Mouse (Mus musculus): ENCODE results near the gene Tcp11.

Gene Tcp11

GRCm38 (mm10) chr17:28080045-28080816 lies at the start of gene Tcp11:
Tcp11 (minus strand) TSS chr17:28080639.
- peak; percentile 77 for DNase-seq (ENCODE audit: low spot score)

GRCm38 (mm10) chr17:28129796-28130195 lies 49.4 kb upstream of the Tcp11 start:
- DNase-seq (ENCODE audit: low spot score): no peak

DNA sequence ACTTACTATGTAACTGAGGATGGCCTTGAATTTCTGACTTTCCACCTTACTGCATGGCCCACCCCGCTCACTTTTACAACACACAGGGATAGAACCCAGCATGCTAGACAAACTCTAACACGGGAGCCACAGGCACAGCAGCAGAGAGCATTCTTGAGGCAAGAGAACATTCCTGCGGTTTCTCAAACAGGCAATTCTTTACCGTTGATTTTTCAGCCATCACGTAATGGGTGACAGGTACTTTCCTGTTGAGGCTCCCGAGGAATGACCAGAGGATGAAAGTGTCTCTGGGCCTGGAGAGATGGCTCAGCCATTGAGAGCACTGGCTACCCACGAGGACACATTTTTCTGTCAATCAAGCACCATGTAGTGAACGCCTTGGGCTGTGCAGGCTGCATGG lies 43.9 kb upstream of the Tcp11 start:
- peak; percentile 19 for DNase-seq (ENCODE audit: low spot score)

DNA sequence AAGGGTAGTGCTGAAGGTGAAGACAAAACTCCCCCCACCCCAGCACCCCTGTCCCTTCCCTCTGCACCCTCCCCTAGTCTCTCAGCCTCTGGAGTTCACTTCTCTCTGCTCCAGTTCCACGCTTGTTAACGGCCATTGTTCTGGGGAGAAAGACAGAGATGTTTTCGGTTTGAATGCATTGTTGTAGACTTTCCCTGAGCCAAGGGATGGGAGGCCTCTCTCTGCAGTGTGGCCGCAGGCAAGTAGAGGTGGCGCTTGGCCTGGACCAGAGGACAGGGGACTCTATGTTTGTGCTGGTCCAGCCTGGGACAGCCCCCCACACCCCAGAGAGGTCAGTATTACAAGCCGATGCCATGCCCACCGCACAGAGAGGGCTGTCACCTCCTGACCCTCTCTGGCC lies 43.2 kb upstream of the Tcp11 start:
- peak; percentile 68 for DNase-seq (ENCODE audit: low spot score)

DNA sequence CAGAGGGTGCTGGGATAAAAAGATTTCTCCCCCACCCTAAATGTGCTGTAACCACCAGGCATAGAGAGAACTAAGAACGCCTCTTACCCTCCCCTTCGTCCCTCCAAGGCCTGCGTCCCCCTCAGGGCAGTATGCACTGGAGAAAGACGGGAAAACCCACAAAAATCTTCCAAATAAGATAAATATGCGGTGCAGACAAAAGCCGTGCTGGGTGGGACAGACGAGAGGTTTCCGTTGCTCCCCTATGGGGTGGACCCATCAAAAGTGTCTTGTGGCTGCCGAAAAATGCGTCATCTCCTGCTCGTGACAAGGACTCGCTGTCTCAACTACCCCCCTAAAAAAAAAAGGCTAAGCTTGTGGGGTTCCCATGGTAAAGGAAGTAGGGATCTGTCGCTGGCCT lies 42.5 kb upstream of the Tcp11 start:
- no peak for DNase-seq (ENCODE audit: low spot score)

DNA sequence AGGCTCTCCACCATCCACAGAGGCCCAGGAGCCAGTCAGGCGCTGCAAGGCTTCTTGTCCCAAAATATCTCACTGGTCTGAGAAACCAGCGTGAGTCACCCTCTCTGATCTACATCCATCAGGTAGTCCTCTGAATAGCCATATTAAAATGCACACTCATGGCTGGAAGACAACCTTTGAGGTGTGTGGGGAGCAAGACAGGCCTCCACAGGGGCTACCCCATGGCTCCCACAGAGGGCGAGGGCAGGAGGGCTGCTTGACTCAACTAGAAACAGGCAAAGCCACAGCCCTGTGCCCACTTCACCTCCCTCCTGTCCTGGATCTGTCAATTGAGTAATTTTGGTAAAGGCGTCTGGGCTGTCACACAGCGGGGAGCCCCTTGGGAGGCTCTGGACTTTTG lies 40.0 kb upstream of the Tcp11 start:
- DNase-seq (ENCODE audit: low spot score): no peak

DNA sequence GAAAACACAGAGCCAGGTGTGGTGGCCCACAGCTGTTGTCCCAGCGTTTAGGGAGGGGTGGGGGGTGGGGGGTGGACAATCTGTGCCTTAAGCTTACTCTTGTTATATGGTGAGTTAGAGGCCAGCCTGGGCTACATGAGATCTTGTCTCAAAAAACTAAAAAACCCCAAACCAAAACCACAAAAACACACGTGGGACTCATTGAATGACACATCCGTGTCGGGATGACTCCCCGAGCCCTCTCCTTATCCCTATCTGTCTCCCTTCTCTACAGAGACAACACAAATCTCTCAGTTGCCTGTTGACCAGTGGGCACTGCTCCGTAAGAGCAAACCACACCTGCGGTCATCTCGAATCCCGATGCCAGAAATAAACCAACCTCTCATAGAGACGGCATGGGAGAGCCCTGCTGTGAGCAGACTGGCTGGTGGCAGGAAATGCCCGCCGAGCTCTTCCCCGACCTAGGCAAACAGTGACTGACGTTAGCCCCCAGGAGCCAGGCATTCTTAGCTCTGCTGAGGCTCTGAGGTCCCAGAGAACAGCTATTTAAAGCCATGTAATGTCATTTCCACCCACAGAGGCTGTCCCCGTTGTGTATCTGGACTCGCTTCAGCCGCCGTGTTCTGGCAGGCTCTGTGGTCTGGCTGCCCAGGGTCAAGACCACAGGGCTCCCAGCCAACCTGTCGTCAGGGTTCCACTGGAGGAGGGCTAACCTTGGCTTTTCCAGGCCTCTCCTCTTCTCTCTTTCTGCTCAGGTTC lies 37.2 kb upstream of the Tcp11 start:
- DNase-seq (ENCODE audit: low spot score): no peak

GRCm38 (mm10) chr17:28116335-28116734 lies 35.9 kb upstream of the Tcp11 start:
- DNase-seq (ENCODE audit: low spot score): no peak

DNA sequence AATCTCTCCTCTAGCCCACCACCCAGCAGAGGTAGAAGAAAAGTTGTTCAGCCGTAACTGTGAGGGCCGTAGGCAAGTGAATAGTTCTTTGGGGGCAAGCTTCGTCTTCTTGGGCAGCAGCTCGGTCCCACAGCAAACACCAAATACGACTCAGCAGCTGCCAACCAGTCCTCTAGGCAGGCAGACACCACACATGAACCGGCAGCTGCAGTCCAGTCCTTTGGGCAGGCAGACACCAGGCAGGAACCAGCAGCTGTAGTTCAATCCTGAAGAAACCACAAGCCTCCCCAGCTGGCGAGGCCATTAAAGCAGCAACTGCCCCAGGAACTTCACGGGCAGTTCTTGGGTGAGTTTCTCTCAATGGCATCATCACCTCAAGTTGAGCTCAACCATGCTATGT lies 31.8 kb upstream of the Tcp11 start:
- DNase-seq (ENCODE audit: low spot score): no peak

- DNase-seq (ENCODE audit: low spot score): peak; percentile 76
Measured at GRCm38 (mm10) chr17:28107275-28107674, 26.8 kb upstream of the Tcp11 start.

DNA sequence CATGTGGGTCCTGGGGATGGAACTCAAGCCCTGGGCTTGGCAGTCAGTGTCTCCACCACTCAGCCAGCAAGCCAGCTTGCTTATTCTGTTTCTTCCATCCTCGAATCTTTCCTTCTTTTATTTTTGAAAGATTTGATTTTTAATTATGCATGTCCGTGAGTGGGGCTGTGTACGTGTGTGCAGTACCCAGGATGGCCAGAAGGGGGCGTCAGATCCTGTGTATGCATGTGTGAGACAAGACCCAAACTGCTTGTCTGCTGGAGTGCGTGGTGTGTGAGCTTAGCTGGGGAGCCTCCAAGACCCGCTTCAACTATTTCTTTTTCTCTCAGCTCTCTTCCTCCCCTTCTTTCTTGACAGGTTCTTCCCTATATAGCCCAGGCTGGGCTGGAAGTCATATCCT lies 25.9 kb upstream of the Tcp11 start:
- no peak for DNase-seq (ENCODE audit: low spot score)

DNA sequence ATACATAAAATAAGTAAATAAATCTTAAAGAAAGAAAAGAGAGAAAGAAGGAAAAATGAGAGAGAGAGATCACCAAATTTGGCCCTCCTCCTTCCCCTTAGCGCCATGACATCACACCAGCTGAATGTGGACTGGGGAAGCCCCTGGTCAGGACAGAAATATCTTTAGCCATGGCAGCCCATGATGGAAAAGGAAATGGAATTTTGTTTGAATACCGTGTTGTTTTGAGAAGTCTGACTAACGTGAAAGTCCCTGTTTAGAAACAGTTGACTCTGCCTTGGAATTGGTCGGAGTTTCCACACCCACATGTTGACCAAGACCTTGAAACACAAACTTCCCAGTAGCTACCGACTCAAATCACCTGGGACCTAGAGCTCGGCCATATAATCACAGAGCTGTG lies 24.0 kb upstream of the Tcp11 start:
- no peak for DNase-seq (ENCODE audit: low spot score)

GRCm38 (mm10) chr17:28101902-28102319 lies 21.5 kb upstream of the Tcp11 start:
- DNase-seq (ENCODE audit: low spot score): no peak

- DNase-seq (ENCODE audit: low spot score): no peak
Measured at GRCm38 (mm10) chr17:28101284-28101887, 20.9 kb upstream of the Tcp11 start.

GRCm38 (mm10) chr17:28100669-28101068 lies 20.2 kb upstream of the Tcp11 start:
- DNase-seq (ENCODE audit: low spot score): no peak

DNA sequence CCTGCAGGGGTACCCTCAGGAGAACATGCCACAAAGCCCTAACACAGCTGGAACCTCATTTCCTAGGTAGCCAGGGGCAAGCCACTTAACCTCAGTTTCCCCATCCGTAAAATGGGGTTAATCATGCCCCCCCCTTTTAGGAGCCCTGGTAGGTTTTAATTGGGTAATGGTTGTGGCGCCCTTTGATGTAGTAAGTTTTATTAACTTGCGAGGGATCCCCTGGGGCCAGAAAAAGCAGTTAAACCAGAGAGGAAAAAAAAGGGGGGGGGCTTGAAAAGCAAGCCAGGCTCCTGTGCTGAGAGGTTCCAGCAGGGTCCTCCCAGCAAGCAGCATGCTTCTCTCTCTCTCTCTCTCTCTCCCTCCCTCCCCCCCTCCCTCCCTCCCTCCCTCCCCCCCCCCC lies 18.6 kb upstream of the Tcp11 start:
- DNase-seq (ENCODE audit: low spot score): no peak

DNA sequence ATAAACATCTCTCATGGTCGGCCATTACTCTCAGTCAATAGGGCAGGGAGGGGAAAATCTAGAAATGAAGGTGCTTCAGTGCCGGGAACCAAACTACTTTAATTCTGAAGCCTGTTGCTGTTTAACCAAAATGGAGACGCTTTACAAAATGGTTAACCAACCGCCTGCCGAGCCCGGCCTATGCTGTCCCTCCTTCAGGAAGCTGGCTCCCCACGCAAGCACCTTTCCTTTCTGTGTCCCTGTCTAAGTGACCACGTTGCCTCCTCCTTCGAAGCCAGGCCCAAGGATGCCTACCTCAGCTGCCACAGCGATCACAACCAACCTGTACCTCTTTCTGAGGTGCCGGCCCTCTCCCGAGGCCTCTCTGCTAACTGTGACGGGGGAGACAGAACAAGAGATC lies 16.9 kb upstream of the Tcp11 start:
- DNase-seq (ENCODE audit: low spot score): no peak

- DNase-seq (ENCODE audit: low spot score): no peak
Measured at GRCm38 (mm10) chr17:28096418-28096817, 16.0 kb upstream of the Tcp11 start.

GRCm38 (mm10) chr17:28093837-28094236 lies 13.4 kb upstream of the Tcp11 start:
- no peak for DNase-seq (ENCODE audit: low spot score)

- DNase-seq (ENCODE audit: low spot score): no peak
Measured at GRCm38 (mm10) chr17:28092297-28092696, 11.9 kb upstream of the Tcp11 start.

GRCm38 (mm10) chr17:28088718-28089117 lies 8.3 kb upstream of the Tcp11 start:
- no peak for DNase-seq (ENCODE audit: low spot score)

GRCm38 (mm10) chr17:28087430-28087829 lies 7.0 kb upstream of the Tcp11 start:
- peak; percentile 69 for DNase-seq (ENCODE audit: low spot score)

DNA sequence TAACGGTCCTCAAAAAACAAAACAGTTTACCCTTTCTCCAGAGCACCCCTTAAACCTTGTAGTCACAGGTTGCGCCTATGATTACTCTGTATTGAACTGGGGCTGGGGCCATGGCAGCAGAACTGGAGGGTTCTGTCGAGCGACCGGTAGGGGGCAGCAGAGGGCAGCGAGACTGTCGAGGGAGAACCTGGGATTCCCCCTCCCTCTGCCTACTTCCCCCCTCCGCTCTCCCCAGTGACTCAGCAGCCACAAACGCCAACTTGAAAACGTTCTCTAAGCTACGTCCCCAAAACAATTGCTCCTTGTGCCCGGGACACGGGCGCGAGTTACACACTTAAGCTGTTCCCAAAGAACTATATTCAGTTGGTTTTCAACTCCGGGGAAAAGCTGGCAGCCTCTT lies 4.5 kb upstream of the Tcp11 start:
- DNase-seq (ENCODE audit: low spot score): peak; percentile 93
